Mouse (Mus musculus) MEL-GATA-1-ER (cell line): ENCODE data around the gene Adh5.

ENCODE experiments used
- DNase-seq: peaks from one replicate; pipeline ENCODE4 v3.0.0-alpha.2; 2012; ENCODE audit warnings: low read depth; ENCODE audit errors: extremely low read depth

Gene Adh5

GRCm38 (mm10) chr3:138442612-138443464, at the start of gene Adh5:
Gene Adh5 (plus strand): TSS chr3:138443093.
- DNase-seq = peak; percentile 81

GRCm38 (mm10) chr3:138404872-138405271, 38.0 kb upstream of the Adh5 start:
- DNase-seq = no peak

DNA sequence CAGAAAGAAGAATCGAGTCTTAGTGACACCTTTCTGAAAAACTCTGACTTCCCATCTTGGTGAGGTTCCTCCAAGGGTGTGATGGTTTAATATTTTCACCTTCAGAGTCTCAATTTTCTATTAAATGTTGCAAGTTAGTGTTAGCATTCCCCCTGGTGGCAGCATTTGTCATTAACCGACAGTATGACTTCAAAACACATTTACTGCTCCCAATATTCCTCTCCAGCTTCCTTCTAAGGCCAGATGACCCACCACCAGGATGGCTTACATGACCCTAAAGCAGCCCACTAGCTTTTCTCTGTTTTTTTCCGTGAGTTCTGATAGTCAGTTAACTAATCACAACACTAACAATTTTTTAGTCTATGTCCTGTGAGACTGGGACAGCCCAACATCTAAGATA, 37.6 kb upstream of the Adh5 start:
- peak; percentile 15 for DNase-seq

- DNase-seq = no peak
These were observed 37.1 kb upstream of the Adh5 start for GRCm38 (mm10) chr3:138405840-138406239.

- DNase-seq = no peak
These were observed 35.0 kb upstream of the Adh5 start for GRCm38 (mm10) chr3:138407920-138408319.

GRCm38 (mm10) chr3:138409585-138409984, 33.3 kb upstream of the Adh5 start:
- no peak for DNase-seq

GRCm38 (mm10) chr3:138410211-138410610, 32.7 kb upstream of the Adh5 start:
- no peak for DNase-seq

DNA sequence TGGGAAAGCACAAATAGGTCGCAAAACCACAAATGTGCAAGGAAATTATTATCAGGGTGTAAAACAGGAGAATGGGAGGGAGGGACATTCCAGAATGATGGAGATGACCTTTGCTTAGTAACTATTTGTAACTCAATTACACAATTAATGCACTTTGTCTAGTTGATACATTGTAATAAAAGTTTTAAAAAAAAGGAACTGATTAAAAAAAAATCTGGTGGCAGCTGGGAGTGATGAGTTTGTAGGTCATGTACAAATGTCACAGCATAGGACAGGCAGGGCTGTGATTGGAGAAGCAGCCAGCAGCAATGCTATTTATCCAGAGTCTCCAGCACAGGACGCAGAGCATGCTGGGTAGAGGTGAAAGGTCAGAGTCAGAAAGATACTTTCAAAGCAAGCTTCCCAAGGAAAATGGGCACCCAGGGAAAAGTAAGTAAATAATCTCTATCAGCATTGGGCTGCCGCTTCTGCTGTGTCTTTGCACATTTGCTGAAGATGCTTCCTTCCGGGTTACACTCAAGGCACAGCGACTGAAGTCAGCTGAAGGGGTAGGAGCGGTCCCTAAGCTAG, 27.7 kb upstream of the Adh5 start, which contains the start of gene Adh4:
Gene Adh4, plus strand, starts transcription at position 346 of the 570 bp plus-strand sequence.
- DNase-seq = no peak

DNA sequence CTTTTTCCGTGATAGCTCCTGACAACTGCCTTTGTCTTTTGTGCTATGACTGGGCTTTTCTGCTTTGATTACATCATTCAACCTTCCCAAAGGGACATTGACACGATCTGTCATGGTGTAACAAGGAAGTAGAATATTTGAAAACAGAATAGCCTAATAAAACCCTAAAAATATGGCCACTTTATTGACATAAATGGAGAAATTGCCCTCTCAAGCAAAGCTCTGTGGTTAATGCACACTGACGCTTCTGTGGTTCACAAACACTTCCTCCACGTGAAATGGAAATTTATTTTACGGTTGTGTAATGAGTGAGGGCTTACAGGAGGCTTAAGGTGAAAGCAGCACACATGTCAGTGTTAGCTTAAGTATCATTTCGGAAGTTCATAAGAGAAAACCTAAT, 23.5 kb upstream of the Adh5 start:
- no peak for DNase-seq

DNA sequence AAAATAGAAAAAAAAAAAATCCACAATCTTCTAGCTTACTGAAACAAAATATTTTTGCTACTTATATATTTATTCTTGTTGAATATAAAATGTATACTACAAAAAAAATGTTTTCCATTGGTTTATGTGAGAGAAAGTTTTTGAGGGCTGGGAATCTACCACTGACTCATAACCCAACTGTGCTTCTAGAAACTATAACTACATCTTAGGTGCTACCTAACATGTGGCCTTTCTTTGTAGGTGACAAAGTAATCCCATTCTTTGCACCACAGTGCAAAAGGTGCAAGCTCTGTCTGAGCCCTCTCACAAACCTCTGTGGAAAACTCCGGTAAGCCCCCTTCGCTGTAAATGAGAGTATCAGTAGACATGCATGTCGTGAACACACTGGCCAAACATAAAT, 22.5 kb upstream of the Adh5 start:
- DNase-seq = no peak

DNA sequence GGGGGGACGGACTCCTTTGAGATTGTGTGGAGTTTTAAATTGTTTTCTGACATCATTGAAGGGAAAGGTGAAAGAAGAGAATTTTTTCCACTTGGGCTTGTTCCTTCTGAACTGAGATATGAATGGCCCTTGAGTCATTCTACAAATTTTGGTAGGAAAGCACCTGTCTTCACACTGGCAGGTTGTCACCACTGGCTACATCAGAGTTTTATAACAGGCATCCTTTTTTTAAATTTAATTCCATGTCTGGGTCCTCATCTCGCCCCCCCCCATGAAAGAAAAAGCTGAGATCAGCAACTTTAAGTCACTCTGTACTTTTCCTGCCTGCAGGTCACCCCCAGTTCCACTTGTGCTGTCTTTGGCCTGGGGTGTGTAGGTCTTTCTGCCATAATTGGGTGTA, 19.2 kb upstream of the Adh5 start:
- no peak for DNase-seq

GRCm38 (mm10) chr3:138424247-138424646, 18.6 kb upstream of the Adh5 start:
- DNase-seq = no peak

DNA sequence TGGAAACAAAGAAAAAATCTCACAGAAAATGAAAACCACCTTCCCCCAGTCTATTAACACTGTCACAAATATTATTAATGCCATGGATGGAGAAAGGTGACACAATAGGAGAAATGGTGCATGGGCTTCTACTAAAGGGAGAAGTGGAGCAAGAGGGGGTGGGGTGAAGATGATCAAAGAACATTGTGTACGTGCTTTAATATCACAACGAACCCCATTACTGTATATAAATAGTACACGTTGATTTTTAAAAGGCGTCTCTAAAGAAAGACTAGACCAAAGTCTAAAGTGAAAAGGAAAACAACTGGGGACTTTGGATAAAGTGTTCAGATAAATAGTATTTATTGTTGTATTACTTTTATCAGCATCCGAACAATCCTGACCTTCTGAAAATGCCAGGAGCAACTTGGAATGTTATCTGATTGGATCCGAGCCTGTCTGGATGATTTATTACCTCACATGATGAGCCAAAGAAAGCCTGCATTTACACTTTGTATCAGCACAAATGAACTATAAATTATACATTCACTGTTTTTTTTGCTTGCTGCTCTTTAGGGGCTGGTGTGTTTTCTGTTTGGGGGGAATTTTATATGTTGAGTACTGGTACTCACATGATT, 12.4 kb upstream of the Adh5 start:
- DNase-seq = no peak

GRCm38 (mm10) chr3:138431835-138432234, 11.1 kb upstream of the Adh5 start:
- peak; percentile 46 for DNase-seq

DNA sequence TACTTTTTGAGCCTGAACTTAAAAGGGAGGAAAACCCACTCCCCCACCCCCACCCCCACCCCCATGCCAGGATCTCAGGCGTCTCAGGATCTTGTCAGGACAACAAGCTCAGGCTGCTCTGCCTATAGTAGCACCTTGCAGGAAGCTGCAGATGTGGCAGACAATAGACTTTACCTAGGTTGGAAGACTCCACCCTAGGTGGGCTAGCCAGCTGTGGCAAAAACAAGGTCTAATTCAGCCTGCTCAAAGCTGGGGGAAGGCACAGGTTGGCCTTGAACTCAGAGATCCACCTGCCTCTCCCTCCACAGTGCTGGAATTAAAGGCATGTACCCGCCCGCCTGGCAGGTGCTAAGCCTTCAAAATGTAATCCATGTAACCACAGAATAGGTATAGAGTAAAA, 4.2 kb upstream of the Adh5 start:
- no peak for DNase-seq

GRCm38 (mm10) chr3:138442203-138442602, 690 bp upstream of the Adh5 start:
- no peak for DNase-seq

DNA sequence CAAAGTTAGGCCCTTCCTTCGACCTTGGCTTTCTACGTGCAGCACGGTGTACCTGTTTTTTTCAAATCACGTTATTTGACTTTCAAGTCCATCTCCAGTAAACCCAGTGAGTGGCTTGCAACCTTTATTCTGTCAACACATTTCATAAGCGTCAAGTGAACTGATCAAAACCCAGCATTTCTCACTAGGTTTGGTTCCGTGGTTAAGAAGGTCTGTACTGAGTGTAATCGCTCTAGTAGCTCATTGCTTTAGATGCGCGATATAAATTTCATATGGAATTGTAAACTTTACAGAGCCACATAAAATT, 525 bp downstream of the Adh5 start:
- peak; percentile 27 for DNase-seq

- no peak for DNase-seq
These were observed 5.4 kb downstream of the Adh5 start for GRCm38 (mm10) chr3:138448077-138448860.

GRCm38 (mm10) chr3:138452169-138452568, 9.3 kb downstream of the Adh5 start:
- no peak for DNase-seq

DNA sequence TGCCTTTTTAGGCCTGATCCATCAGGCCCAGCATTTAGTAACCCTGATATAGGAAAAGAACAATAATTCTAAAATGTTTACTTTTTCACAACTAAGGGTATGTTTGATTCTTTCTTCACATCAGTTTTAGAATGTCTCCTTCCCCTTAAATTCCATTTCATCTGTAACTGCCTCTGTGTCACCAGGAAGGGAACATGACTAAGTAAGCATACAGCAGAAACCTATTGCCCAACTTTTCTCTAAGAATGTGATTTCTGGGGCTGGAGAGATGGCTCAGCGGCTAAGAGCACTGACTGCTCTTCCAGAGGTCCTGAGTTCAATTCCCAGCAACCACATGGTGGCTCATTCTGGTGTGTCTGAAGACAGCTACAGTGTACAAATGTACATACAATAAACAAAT, 11.3 kb downstream of the Adh5 start:
- DNase-seq = no peak

GRCm38 (mm10) chr3:138454711-138455435, 12.0 kb downstream of the Adh5 start:
- DNase-seq = no peak
